Mouse (Mus musculus) heart, embryonic 14.5 days (tissue): ENCODE results near the gene Klhl26. TPM values are rescaled to one million over a fixed set of nuclear protein-coding genes. Genes with fewer than 3 reads are reported as not detected.

ENCODE experiments used
- ATAC-seq: fragments of 200-750 bp; cut with Nextera tagmentation; 2 replicates; pipeline ENCODE4 v1.8.0; 2017; ENCODE audit warnings: low read depth, moderate TSS enrichment; ENCODE audit not compliant: insufficient number of reproducible peaks, insufficient read depth, low FRiP score
- H3K27ac ChIP-seq, 2 experiments: fragments of 200-500 bp in 1 of 2; fragments of 300-500 bp in 1 of 2; sonication (generic) in 1 of 2; replicated peaks in 1 of 2; 2 replicates each; pipeline ENCODE4 v1.5.1; 2012 to 2014; ENCODE audit warnings: low read depth in 2 of 2, low read length in 2 of 2, control low read depth in 1 of 2, mild to moderate bottlenecking in 1 of 2, mixed read lengths in 1 of 2; ENCODE audit not compliant: control insufficient read depth in 1 of 2, insufficient read depth in 1 of 2
- H3K27me3 ChIP-seq: fragments of 300-500 bp; sonication (generic); 2 replicates; pipeline ENCODE4 v1.6.1; 2014; ENCODE audit warnings: mild to moderate bottlenecking, low read length, control low read depth; ENCODE audit not compliant: control insufficient read depth, insufficient read depth
- H3K36me3 ChIP-seq: fragments of 300-500 bp; sonication (generic); 2 replicates; pipeline ENCODE4 v1.6.1; 2014; ENCODE audit warnings: mild to moderate bottlenecking, control low read depth, low read length, mixed read lengths; ENCODE audit not compliant: control insufficient read depth, insufficient read depth
- H3K4me1 ChIP-seq, 2 experiments: fragments of 200-500 bp in 1 of 2; fragments of 300-500 bp in 1 of 2; sonication (generic) in 1 of 2; 2 replicates each; pipeline ENCODE4 v1.6.1; 2012 to 2014; ENCODE audit warnings: low read length in 2 of 2, control low read depth in 1 of 2, mixed read lengths in 1 of 2; ENCODE audit not compliant: control insufficient read depth in 2 of 2, insufficient read depth in 2 of 2
- H3K4me2 ChIP-seq: fragments of 300-500 bp; sonication (generic); 2 replicates; pipeline ENCODE4 v1.6.1; 2014; ENCODE audit warnings: mild to moderate bottlenecking, low read length
- H3K4me3 ChIP-seq, 2 experiments: fragments of 200-500 bp in 1 of 2; fragments of 300-500 bp in 1 of 2; sonication (generic) in 1 of 2; 2 replicates each; pipeline ENCODE4 v1.5.1; 2012 to 2014; ENCODE audit warnings: low read length in 2 of 2, mild to moderate bottlenecking in 2 of 2, control low read depth in 1 of 2, low read depth in 1 of 2, moderate library complexity in 1 of 2; ENCODE audit not compliant: control insufficient read depth in 1 of 2, insufficient read depth in 1 of 2
- H3K9ac ChIP-seq: fragments of 300-500 bp; sonication (generic); 2 replicates; pipeline ENCODE4 v1.6.1; 2014; ENCODE audit warnings: mild to moderate bottlenecking, low read length
- H3K9me3 ChIP-seq: fragments of 300-500 bp; sonication (generic); 2 replicates; pipeline ENCODE4 v1.6.1; 2016; ENCODE audit warnings: low read length, control low read depth; ENCODE audit not compliant: control insufficient read depth
- WGBS: fragments of 180-500 bp; shearing (Covaris S2); extraction: QIAGEN DNeasy Blood & Tissue Kit; methylation state at CpG from one replicate; pipeline ENCODE4 v1.1.7; 2014; 5-methylcytosine and 5-hydroxymethylcytosine counted together
- polyA plus RNA-seq: library from polyadenylated mRNA; unstranded; fragments of >200 nt; fragmentation: Nextera tagmentation; extraction: Ambion mirVana; gene quantifications from 2 replicates; pipeline ENCODE4 v1.2.1, GENCODE M21; 2014

Gene Klhl26
- polyA plus RNA-seq, 1 experiment from 2014 or later: 9.8 TPM

DNA sequence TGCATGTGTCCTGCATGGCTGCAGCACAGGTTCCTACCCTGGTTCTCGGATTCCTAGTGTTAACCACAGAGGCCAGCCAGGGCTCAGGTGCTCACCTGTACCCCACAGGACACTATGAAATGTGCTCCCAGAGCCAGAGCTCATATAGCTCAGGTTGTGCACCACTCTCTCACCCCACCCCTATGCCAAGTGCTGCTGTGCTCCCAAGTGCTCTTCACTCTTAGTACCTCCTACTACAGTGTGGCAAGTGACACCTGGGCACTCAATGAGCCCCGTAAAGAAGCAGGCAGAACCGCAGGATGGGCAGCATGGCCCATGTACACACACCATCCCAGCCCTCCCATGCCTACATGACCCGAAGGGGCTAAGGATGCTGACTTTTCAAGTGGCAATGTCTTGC lies 8.0 kb downstream of the Klhl26 start:
- no peak overlapping the region for H3K4me2 ChIP-seq
- no peaks in the 10 kb centered on the region for H3K27me3 ChIP-seq
- no peak for ATAC-seq
- no peak overlapping the region for H3K4me3 ChIP-seq
- H3K27ac ChIP-seq: peak overlapping the region in 1 of 2 experiments; percentile 74; a peak in 2 of 4 replicates
- no peaks in the 10 kb centered on the region for H3K36me3 ChIP-seq
- no peaks in the 10 kb centered on the region for H3K9me3 ChIP-seq
- WGBS: 85% methylated on average over 4 of the region's 4 CpGs
- peaks cover 42% of the 10 kb centered on the region in 2 experiments for H3K4me1 ChIP-seq
- no peak overlapping the region for H3K9ac ChIP-seq

GRCm38 (mm10) chr8:70467907-70468306 lies 8.9 kb downstream of the Klhl26 start:
- H3K27ac ChIP-seq: no peak overlapping the region

DNA sequence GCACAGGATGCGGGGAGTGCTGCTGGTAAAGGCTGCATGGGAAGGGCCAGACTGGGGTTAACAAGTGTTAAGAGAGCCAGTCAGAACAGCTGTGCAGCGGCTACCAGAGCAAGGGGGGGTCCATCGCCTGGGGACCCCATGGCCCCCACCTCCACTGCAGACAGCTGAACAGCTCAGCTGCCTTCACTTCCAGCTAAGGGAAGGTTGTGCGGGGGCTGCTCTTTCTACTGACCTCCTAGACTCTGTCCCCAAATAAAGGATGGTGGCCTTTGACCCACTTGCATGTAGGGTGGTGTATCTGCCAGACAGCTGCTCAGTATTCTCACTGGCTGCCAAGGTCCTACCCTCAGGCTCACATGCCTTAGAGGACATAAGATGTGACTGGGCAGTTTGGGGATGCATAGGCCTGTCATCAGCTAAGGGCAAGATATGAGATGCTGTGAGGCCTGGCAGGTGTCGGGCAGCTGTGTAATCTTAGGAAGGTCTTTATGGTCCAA lies 9.5 kb downstream of the Klhl26 start:
- no peaks in the 10 kb centered on the region for H3K27me3 ChIP-seq
- no peaks in the 10 kb centered on the region for H3K9me3 ChIP-seq
- 66% methylated on average over 5 of the region's 5 CpGs for WGBS
- H3K4me3 ChIP-seq: no peak overlapping the region
- H3K9ac ChIP-seq: no peak overlapping the region
- H3K4me1 ChIP-seq: peaks cover 42% of the 10 kb centered on the region in 2 experiments
- H3K4me2 ChIP-seq: no peak overlapping the region
- no peaks in the 10 kb centered on the region for H3K36me3 ChIP-seq
- H3K27ac ChIP-seq: no peak overlapping the region
- ATAC-seq: no peak

More at GRCm38 (mm10) chr8:70467907-70468306, 8.9 kb downstream of the Klhl26 start:
- no peaks in the 10 kb centered on the region for H3K9me3 ChIP-seq
- H3K4me3 ChIP-seq: no peak overlapping the region
- peaks cover 42% of the 10 kb centered on the region in 2 experiments for H3K4me1 ChIP-seq
- no peak overlapping the region for H3K9ac ChIP-seq
- H3K36me3 ChIP-seq: no peaks in the 10 kb centered on the region
- 58% methylated on average over 1 of the region's 1 CpGs for WGBS
- H3K27me3 ChIP-seq: no peaks in the 10 kb centered on the region
- ATAC-seq: no peak
- H3K4me2 ChIP-seq: no peak overlapping the region

- H3K4me3 ChIP-seq: no peak overlapping the region
- no peak overlapping the region for H3K4me2 ChIP-seq
- H3K36me3 ChIP-seq: no peaks in the 10 kb centered on the region
- H3K9ac ChIP-seq: no peak overlapping the region
- peaks cover 46 to 47% of the 10 kb centered on the region in 2 experiments for H3K4me1 ChIP-seq
- WGBS: 44% methylated on average over 11 of the region's 11 CpGs
- H3K27ac ChIP-seq: no peak overlapping the region
- no peaks in the 10 kb centered on the region for H3K27me3 ChIP-seq
- no peak for ATAC-seq
- H3K9me3 ChIP-seq: no peaks in the 10 kb centered on the region
These were observed 10.0 kb downstream of the Klhl26 start for GRCm38 (mm10) chr8:70466771-70467170.

- Histone ChIP-seq H3K9me3 (no peaks in the 10 kb centered on the region), H3K27me3 (no peaks in the 10 kb centered on the region), H3K27ac (no peak overlapping the region), H3K4me3 (no peak overlapping the region), H3K4me2 (no peak overlapping the region), H3K9ac (no peak overlapping the region), H3K36me3 (no peaks in the 10 kb centered on the region), H3K4me1 (peaks cover 50 to 51% of the 10 kb centered on the region in 2 experiments)
- WGBS: 81% methylated on average over 4 of the region's 4 CpGs
- no peak for ATAC-seq
These were observed 10.5 kb downstream of the Klhl26 start for GRCm38 (mm10) chr8:70466305-70466704.

GRCm38 (mm10) chr8:70465701-70466100 lies 11.1 kb downstream of the Klhl26 start:
- no peak overlapping the region for H3K4me2 ChIP-seq
- no peak for ATAC-seq
- H3K36me3 ChIP-seq: no peaks in the 10 kb centered on the region
- WGBS: 95% methylated on average over 4 of the region's 4 CpGs
- H3K4me1 ChIP-seq: peaks cover 51 to 57% of the 10 kb centered on the region in 2 experiments
- H3K9me3 ChIP-seq: no peaks in the 10 kb centered on the region
- H3K27me3 ChIP-seq: no peaks in the 10 kb centered on the region
- H3K4me3 ChIP-seq: no peak overlapping the region
- H3K27ac ChIP-seq: no peak overlapping the region
- H3K9ac ChIP-seq: no peak overlapping the region

DNA sequence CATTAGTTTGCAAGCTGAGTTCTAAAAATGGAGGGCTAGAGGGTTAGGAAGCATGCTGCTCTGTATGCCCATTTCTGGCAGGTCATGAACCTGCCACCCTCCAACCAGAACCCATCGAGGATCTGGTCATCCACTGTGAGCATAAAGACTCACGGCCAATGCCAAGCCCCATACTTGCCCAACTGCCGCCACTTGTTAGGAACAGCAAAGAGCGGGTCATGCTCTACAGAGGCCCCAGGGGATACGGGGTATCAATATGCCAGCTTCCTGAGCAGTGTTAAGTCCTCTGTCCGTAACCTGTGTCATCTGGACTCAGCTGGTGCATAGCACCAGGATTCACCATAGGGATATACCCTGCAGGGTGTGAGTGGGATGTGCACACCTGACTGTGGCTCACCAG lies 12.6 kb downstream of the Klhl26 start:
- 83% methylated on average over 6 of the region's 6 CpGs for WGBS
- Histone ChIP-seq H3K9me3 (no peaks in the 10 kb centered on the region), H3K4me3 (no peak overlapping the region), H3K27ac (no peak overlapping the region), H3K4me1 (peaks cover 48 to 51% of the 10 kb centered on the region in 2 experiments), H3K36me3 (no peaks in the 10 kb centered on the region), H3K27me3 (no peaks in the 10 kb centered on the region), H3K4me2 (no peak overlapping the region), H3K9ac (no peak overlapping the region)
- no peak for ATAC-seq

DNA sequence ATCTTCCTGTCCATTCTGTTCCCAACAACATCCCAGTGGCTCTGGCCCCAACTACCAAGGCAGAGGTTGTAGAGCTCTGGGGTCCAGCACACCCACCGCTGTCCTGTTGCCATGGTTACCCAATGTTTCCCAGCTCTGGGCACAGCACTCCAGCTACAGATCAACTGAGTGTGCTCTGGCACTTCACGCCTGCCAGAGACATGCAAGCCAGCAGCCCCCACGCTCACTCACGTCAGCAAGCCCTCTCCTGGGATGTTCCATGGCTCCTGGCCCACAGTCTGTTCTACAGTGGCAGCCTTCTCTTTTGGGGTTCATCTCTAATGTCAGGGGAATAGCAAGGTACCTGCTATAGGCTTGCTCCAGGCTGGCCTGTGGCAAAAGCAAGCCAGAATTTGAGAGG lies 13.5 kb downstream of the Klhl26 start:
- Histone ChIP-seq H3K4me1 (peaks cover 41 to 42% of the 10 kb centered on the region in 2 experiments), H3K4me2 (no peak overlapping the region), H3K9me3 (no peaks in the 10 kb centered on the region), H3K27ac (no peak overlapping the region), H3K27me3 (no peaks in the 10 kb centered on the region), H3K9ac (no peak overlapping the region), H3K36me3 (no peaks in the 10 kb centered on the region), H3K4me3 (no peak overlapping the region)
- ATAC-seq: no peak
- 72% methylated on average over 4 of the region's 4 CpGs for WGBS
